14 mouse cellular contexts compared by ENCODE assay signal in genomic region chr4:128801675-128802465, GRCm38 (mm10). TPM values are rescaled to one million over a fixed set of nuclear protein-coding genes. Genes with fewer than 3 reads are reported as not detected.
A peak's percentile ranks its signal among the peaks of the same experiment; 100 is the strongest.
DNase-seq lines count a peak whose midpoint lies in the region; ATAC-seq lines count a peak whose summit lies in the region.
"Had no signal": no experiment of that assay in that cellular context is flagged by ENCODE, and none has a peak within 500 bp of the region (broad histone marks: within the 10 kb centered on the region; RNA-seq: fewer than 3 reads in every experiment).

No protein-coding gene starts in this region.

- peak overlapping the region; percentile 41; the same call in 1 of the 2 replicates for H3K27ac ChIP-seq in hindbrain, embryonic 10.5 days
- no peak overlapping the region for H3K27ac ChIP-seq in hindbrain, embryonic 11.5 days (ENCODE audit: low read depth, low read length)
- H3K27ac ChIP-seq in neural tube, embryonic 11.5 days (ENCODE audit: low read depth, low read length), result no peak overlapping the region
- H3K27ac ChIP-seq in neural tube, embryonic 15.5 days (replicated peaks), result no peak overlapping the region
- H3K27ac ChIP-seq in embryonic facial prominence, embryonic 14.5 days (replicated peaks; ENCODE audit: low read depth, low read length), result no peak overlapping the region
- H3K27ac ChIP-seq: forebrain, embryonic 13.5 days had no signal

- H3K4me1 ChIP-seq in hindbrain, embryonic 10.5 days (replicated peaks), result peaks cover 87% of the 10 kb centered on the region
- H3K4me1 ChIP-seq in hindbrain, embryonic 11.5 days (replicated peaks; ENCODE audit: control insufficient read depth, insufficient read depth, low read length), result peaks cover 17% of the 10 kb centered on the region
- H3K4me1 ChIP-seq in neural tube, embryonic 11.5 days (ENCODE audit: control insufficient read depth, insufficient read depth, low read length), result peaks cover 28% of the 10 kb centered on the region
- peaks cover 76% of the 10 kb centered on the region for H3K4me1 ChIP-seq in neural tube, embryonic 15.5 days
- H3K4me1 ChIP-seq in embryonic facial prominence, embryonic 14.5 days (ENCODE audit: control insufficient read depth, insufficient read depth, low read length), result peaks cover 25% of the 10 kb centered on the region

- H3K9ac ChIP-seq in hindbrain, embryonic 11.5 days (ENCODE audit: low read depth, low read length), result no peak overlapping the region
- no peak overlapping the region for H3K9ac ChIP-seq in neural tube, embryonic 11.5 days (ENCODE audit: low read length)
- H3K9ac ChIP-seq in neural tube, embryonic 15.5 days (replicated peaks), result no peak overlapping the region
- peak overlapping the region; percentile 22; the same call in 1 of the 2 replicates for H3K9ac ChIP-seq in embryonic facial prominence, embryonic 14.5 days (ENCODE audit: low read depth, low read length)
- H3K9ac ChIP-seq: forebrain, embryonic 13.5 days had no signal

- DNase-seq in hindbrain, embryonic 10.5 days (ENCODE audit: low spot score), result no peak
- DNase-seq in hindbrain, embryonic 11.5 days (ENCODE audit: low spot score), result no peak
- peak; percentile 7 for DNase-seq in neural tube, embryonic 11.5 days (ENCODE audit: low spot score)
- no peak for DNase-seq in embryonic facial prominence, embryonic 14.5 days (ENCODE audit: low spot score)
- DNase-seq in adrenal gland, postnatal 36 days, result no peak
- no peak for DNase-seq in layer of hippocampus, postnatal 10 days (ENCODE audit: low spot score in 2 of 2)
- DNase-seq: adrenal gland, postnatal 14 days; gastrocnemius, postnatal 14 days had no signal

- ATAC-seq in hindbrain, embryonic 11.5 days (ENCODE audit: low FRiP score), result no peak
- ATAC-seq in neural tube, embryonic 11.5 days (ENCODE audit: insufficient read depth, low FRiP score, low TSS enrichment), result no peak
- ATAC-seq in neural tube, embryonic 15.5 days (ENCODE audit: low FRiP score), result no peak
- ATAC-seq in embryonic facial prominence, embryonic 14.5 days (ENCODE audit: low read depth), result no peak
- peak; percentile 38 for ATAC-seq in megakaryocyte progenitor cell, adult 5-6 weeks (replicated peaks; ENCODE audit: poor library complexity)
- ATAC-seq: CD4-positive, CD25-positive, alpha-beta regulatory T cell, adult 4 months; forebrain, embryonic 13.5 days; intestine, embryonic 16.5 days had no signal

- 63% methylated on average over 9 of the region's 9 CpGs for WGBS in hindbrain, embryonic 10.5 days
- WGBS in hindbrain, embryonic 11.5 days, result 62% methylated on average over 9 of the region's 9 CpGs
- 54% methylated on average over 9 of the region's 9 CpGs for WGBS in neural tube, embryonic 11.5 days
- 62% methylated on average over 9 of the region's 9 CpGs for WGBS in neural tube, embryonic 15.5 days
- WGBS in embryonic facial prominence, embryonic 14.5 days, result 44% methylated on average over 9 of the region's 9 CpGs

- no peaks in the 10 kb centered on the region for H3K27me3 ChIP-seq in hindbrain, embryonic 10.5 days (ENCODE audit: insufficient read depth, poor library complexity, severe bottlenecking)
- no peaks in the 10 kb centered on the region for H3K27me3 ChIP-seq in hindbrain, embryonic 11.5 days (ENCODE audit: control insufficient read depth, insufficient read depth, low read length)
- no peaks in the 10 kb centered on the region for H3K27me3 ChIP-seq in neural tube, embryonic 11.5 days (ENCODE audit: control insufficient read depth, insufficient read depth, low read length)
- H3K27me3 ChIP-seq in neural tube, embryonic 15.5 days (replicated peaks), result no peaks in the 10 kb centered on the region
- no peaks in the 10 kb centered on the region for H3K27me3 ChIP-seq in embryonic facial prominence, embryonic 14.5 days (replicated peaks; ENCODE audit: control insufficient read depth, insufficient read depth, low read length)
- H3K27me3 ChIP-seq: forebrain, embryonic 13.5 days had no signal

- H3K36me3 ChIP-seq in hindbrain, embryonic 10.5 days, result peaks cover 23% of the 10 kb centered on the region
- no peaks in the 10 kb centered on the region for H3K36me3 ChIP-seq in hindbrain, embryonic 11.5 days (ENCODE audit: control insufficient read depth, insufficient read depth, low read length)
- no peaks in the 10 kb centered on the region for H3K36me3 ChIP-seq in neural tube, embryonic 11.5 days (ENCODE audit: control insufficient read depth, insufficient read depth, low read length)
- H3K36me3 ChIP-seq in neural tube, embryonic 15.5 days, result no peaks in the 10 kb centered on the region
- no peaks in the 10 kb centered on the region for H3K36me3 ChIP-seq in embryonic facial prominence, embryonic 14.5 days (ENCODE audit: control insufficient read depth, insufficient read depth, low read length)

- peak overlapping the region; percentile 11; the same call in 1 of the 2 replicates for H3K4me3 ChIP-seq in hindbrain, embryonic 10.5 days
- H3K4me3 ChIP-seq in hindbrain, embryonic 11.5 days (ENCODE audit: low read depth, low read length), result no peak overlapping the region
- no peak overlapping the region for H3K4me3 ChIP-seq in neural tube, embryonic 11.5 days (ENCODE audit: low read depth, low read length)
- H3K4me3 ChIP-seq in neural tube, embryonic 15.5 days (replicated peaks), result no peak overlapping the region
- no peak overlapping the region for H3K4me3 ChIP-seq in embryonic facial prominence, embryonic 14.5 days (ENCODE audit: low read depth, low read length)
- H3K4me3 ChIP-seq: forebrain, embryonic 13.5 days had no signal

- H3K4me2 ChIP-seq in hindbrain, embryonic 11.5 days (replicated peaks; ENCODE audit: low read depth, low read length), result no peak overlapping the region
- H3K4me2 ChIP-seq in neural tube, embryonic 11.5 days (ENCODE audit: low read depth), result no peak overlapping the region
- no peak overlapping the region for H3K4me2 ChIP-seq in neural tube, embryonic 15.5 days
- no peak overlapping the region for H3K4me2 ChIP-seq in embryonic facial prominence, embryonic 14.5 days (ENCODE audit: low read depth, low read length)
- H3K4me2 ChIP-seq: forebrain, embryonic 13.5 days had no signal

- no peaks in the 10 kb centered on the region for H3K9me3 ChIP-seq in hindbrain, embryonic 10.5 days
- no peaks in the 10 kb centered on the region for H3K9me3 ChIP-seq in hindbrain, embryonic 11.5 days (ENCODE audit: control insufficient read depth, low read length)
- no peaks in the 10 kb centered on the region for H3K9me3 ChIP-seq in neural tube, embryonic 11.5 days (ENCODE audit: control insufficient read depth, low read length)
- H3K9me3 ChIP-seq in neural tube, embryonic 15.5 days (replicated peaks), result no peaks in the 10 kb centered on the region
- H3K9me3 ChIP-seq in embryonic facial prominence, embryonic 14.5 days (ENCODE audit: control insufficient read depth, low read length), result no peaks in the 10 kb centered on the region
- H3K9me3 ChIP-seq: forebrain, embryonic 13.5 days had no signal

RNA-seq across cellular contexts. Expression of gene Zfp362, which starts 4.0 kb away (rescaled TPM):
- polyA plus RNA-seq in hindbrain, embryonic 10.5 days (2016; fragmentation: Nextera tagmentation; extraction: Ambion mirVana), result 36.1 and 45.3 TPM in 2 replicates
- 29.5 and 30.4 TPM in 2 replicates for polyA plus RNA-seq in hindbrain, embryonic 11.5 days (2014; fragmentation: Nextera tagmentation; extraction: Ambion mirVana)
- polyA plus RNA-seq in neural tube, embryonic 11.5 days (2014; fragmentation: Nextera tagmentation; extraction: Ambion mirVana), result 46.6 and 50.1 TPM in 2 replicates
- polyA plus RNA-seq in neural tube, embryonic 15.5 days (2015; fragmentation: Nextera tagmentation; extraction: Ambion mirVana), result 29.3 and 33.6 TPM in 2 replicates
- 28.6 and 34.0 TPM in 2 replicates for polyA plus RNA-seq in embryonic facial prominence, embryonic 14.5 days (2014; fragmentation: Nextera tagmentation; extraction: Ambion mirVana)
- total RNA-seq in megakaryocyte progenitor cell, adult 5-6 weeks (2015), result 20.5 and 22.2 TPM in 2 replicates
- total RNA-seq in megakaryocyte progenitor cell, adult 5-6 weeks (2017), result 4.7 and 5.7 TPM in 2 replicates
- total RNA-seq in adrenal gland, postnatal 36 days (2021), result 10 to 100 TPM; 26.8 TPM
- 10 to 100 TPM; 37.8 to 38.5 TPM for total RNA-seq in layer of hippocampus, postnatal 10 days (2021)

RNA-seq across cellular contexts. Expression of gene A3galt2, which starts 46.7 kb away (rescaled TPM):
- polyA plus RNA-seq in hindbrain, embryonic 10.5 days (2016; fragmentation: Nextera tagmentation; extraction: Ambion mirVana), result 0.18 and 0.26 TPM in 2 replicates
- 0.42 and 0.51 TPM in 2 replicates for polyA plus RNA-seq in hindbrain, embryonic 11.5 days (2014; fragmentation: Nextera tagmentation; extraction: Ambion mirVana)
- 0.33 and 0.45 TPM in 2 replicates for polyA plus RNA-seq in neural tube, embryonic 11.5 days (2014; fragmentation: Nextera tagmentation; extraction: Ambion mirVana)
- polyA plus RNA-seq in neural tube, embryonic 15.5 days (2015; fragmentation: Nextera tagmentation; extraction: Ambion mirVana), result 0.34 and 0.41 TPM in 2 replicates
- 0.13 TPM in 2 replicates for polyA plus RNA-seq in embryonic facial prominence, embryonic 14.5 days (2014; fragmentation: Nextera tagmentation; extraction: Ambion mirVana)
- total RNA-seq in megakaryocyte progenitor cell, adult 5-6 weeks (2015), result not detected in 2 replicates
- not detected in 2 replicates for total RNA-seq in megakaryocyte progenitor cell, adult 5-6 weeks (2017)
- under 1 TPM; 0.16 to 0.30 TPM for total RNA-seq in adrenal gland, postnatal 36 days (2021)
- total RNA-seq in layer of hippocampus, postnatal 10 days (2021), result under 1 TPM; 0.45 to 0.64 TPM
- total RNA-seq: hematopoietic stem cell, adult 5-6 weeks had no signal
